Mouse (Mus musculus) MEL (cell line): ENCODE measurements around the gene Htr7. TPM values are rescaled to one million over a fixed set of nuclear protein-coding genes. Genes with fewer than 3 reads are reported as not detected.

Source experiments
- DNase-seq: peaks from one replicate; pipeline ENCODE4 v3.0.0; 2011; ENCODE audit warnings: low read depth, low spot score
- H3K27ac ChIP-seq: 2 replicates; pipeline ENCODE4 v1.5.1; 2012; ENCODE audit warnings: low read depth, mild to moderate bottlenecking, control low read depth, low read length, moderate library complexity; ENCODE audit not compliant: control insufficient read depth
- H3K27me3 ChIP-seq, 2 experiments: fragments of 150-350 bp in 1 of 2; sonication (generic) in 1 of 2; 2 replicates each; pipeline ENCODE4 v1.6.1; 2012; ENCODE audit warnings: low read length in 2 of 2, mild to moderate bottlenecking in 2 of 2, improper control_type of control experiment in 1 of 2, moderate library complexity in 1 of 2; ENCODE audit not compliant: insufficient read depth in 2 of 2, control insufficient read depth in 1 of 2
- H3K36me3 ChIP-seq, 2 experiments: 2 replicates each; pipeline ENCODE4 v1.6.1; 2012 to 2014; ENCODE audit warnings: low read length in 2 of 2, improper control_type of control experiment in 1 of 2, inconsistent platforms in 1 of 2, mild to moderate bottlenecking in 1 of 2; ENCODE audit not compliant: insufficient read depth in 2 of 2, control insufficient read depth in 1 of 2
- H3K4me1 ChIP-seq, 2 experiments: fragments of 150-350 bp in 1 of 2; sonication (generic) in 1 of 2; 2 replicates each; pipeline ENCODE4 v1.6.1; 2012; ENCODE audit warnings: low read length in 2 of 2, improper control_type of control experiment in 1 of 2, mild to moderate bottlenecking in 1 of 2; ENCODE audit not compliant: insufficient read depth in 2 of 2, control insufficient read depth in 1 of 2
- H3K4me3 ChIP-seq, 2 experiments: fragments of 150-350 bp in 1 of 2; sonication (generic) in 1 of 2; 2 replicates each; pipeline ENCODE4 v1.5.1; 2012; ENCODE audit warnings: low read depth in 2 of 2, low read length in 2 of 2, mild to moderate bottlenecking in 2 of 2, moderate library complexity in 2 of 2, control low read depth in 1 of 2, improper control_type of control experiment in 1 of 2; ENCODE audit not compliant: control insufficient read depth in 1 of 2, insufficient read depth in 1 of 2
- H3K79me2 ChIP-seq: 2 replicates; pipeline ENCODE4 v1.6.1; 2012; ENCODE audit warnings: mild to moderate bottlenecking, low read length, moderate library complexity; ENCODE audit not compliant: control insufficient read depth, poor library complexity, insufficient read depth
- H3K9ac ChIP-seq: 2 replicates; pipeline ENCODE4 v1.6.1; 2012; ENCODE audit warnings: low read depth, mild to moderate bottlenecking, control low read depth, low read length, moderate library complexity; ENCODE audit not compliant: control insufficient read depth, poor library complexity, severe bottlenecking
- H3K9me3 ChIP-seq: fragments of 150-350 bp; sonication (generic); replicated peaks from 2 replicates; pipeline ENCODE4 v1.6.1; 2012; ENCODE audit warnings: mild to moderate bottlenecking, low read length, improper control_type of control experiment, moderate library complexity; ENCODE audit not compliant: insufficient read depth
- CHD1 ChIP-seq: IDR thresholded peaks from 2 replicates; pipeline ENCODE4 v1.6.1; 2012; ENCODE audit warnings: low read depth, mild to moderate bottlenecking, inconsistent platforms, low read length, improper control_type of control experiment
- CHD2 ChIP-seq: IDR thresholded peaks from 2 replicates; pipeline ENCODE4 v1.6.1; 2011; ENCODE audit warnings: low read length, improper control_type of control experiment
- CTCF ChIP-seq, 3 experiments: IDR thresholded peaks in 2 of 3; conservative IDR thresholded peaks in 1 of 3; 2 replicates each; pipeline ENCODE4 v1.5.1; 2011 to 2012; ENCODE audit warnings: low read length in 3 of 3, low read depth in 2 of 3, mild to moderate bottlenecking in 2 of 3, improper control_type of control experiment in 1 of 3, inconsistent platforms in 1 of 3, mixed read lengths in 1 of 3, moderate library complexity in 1 of 3; ENCODE audit not compliant: control insufficient read depth in 1 of 3, insufficient read depth in 1 of 3, poor library complexity in 1 of 3, severe bottlenecking in 1 of 3
- E2F4 ChIP-seq: IDR thresholded peaks from 2 replicates; pipeline ENCODE4 v1.6.1; 2011; ENCODE audit warnings: low read depth, low read length, improper control_type of control experiment, borderline replicate concordance
- ELF1 ChIP-seq: IDR thresholded peaks from 2 replicates; pipeline ENCODE4 v1.6.1; 2014; ENCODE audit warnings: low read depth, mild to moderate bottlenecking, inconsistent platforms, low read length, improper control_type of control experiment, moderate library complexity
- ETS1 ChIP-seq: IDR thresholded peaks from 2 replicates; pipeline ENCODE4 v1.6.1; 2012; ENCODE audit warnings: low read depth, mild to moderate bottlenecking, inconsistent platforms, low read length, improper control_type of control experiment, moderate library complexity
- GABPA ChIP-seq: IDR thresholded peaks from 2 replicates; pipeline ENCODE4 v1.6.1; 2012; ENCODE audit warnings: low read depth, mild to moderate bottlenecking, inconsistent platforms, low read length, improper control_type of control experiment, moderate library complexity
- MAFK ChIP-seq: IDR thresholded peaks from 2 replicates; pipeline ENCODE4 v1.6.1; 2011; ENCODE audit warnings: low read depth, mild to moderate bottlenecking, low read length, improper control_type of control experiment, borderline replicate concordance
- MAZ ChIP-seq: IDR thresholded peaks from 2 replicates; pipeline ENCODE4 v1.6.1; 2012; ENCODE audit warnings: low read depth, mild to moderate bottlenecking, inconsistent platforms, low read length, improper control_type of control experiment
- MEF2A ChIP-seq: IDR thresholded peaks from 2 replicates; pipeline ENCODE4 v1.6.1; 2014; ENCODE audit warnings: low read depth, mild to moderate bottlenecking, inconsistent platforms, low read length, improper control_type of control experiment; ENCODE audit not compliant: poor library complexity, insufficient replicate concordance, severe bottlenecking; ENCODE audit errors: extremely low read depth
- MYB ChIP-seq: IDR thresholded peaks from 2 replicates; pipeline ENCODE4 v1.6.1; 2011; ENCODE audit warnings: mild to moderate bottlenecking, low read depth, low read length, improper control_type of control experiment
- MYC ChIP-seq: IDR thresholded peaks from 2 replicates; pipeline ENCODE4 v1.6.1; 2011; ENCODE audit warnings: low read depth, mild to moderate bottlenecking, low read length, improper control_type of control experiment, moderate library complexity
- NRF1 ChIP-seq: IDR thresholded peaks from 2 replicates; pipeline ENCODE4 v1.6.1; 2014; ENCODE audit warnings: low read depth, mild to moderate bottlenecking, inconsistent platforms, low read length, improper control_type of control experiment, moderate library complexity; ENCODE audit not compliant: poor library complexity, insufficient read depth, severe bottlenecking
- POLR2A ChIP-seq, 2 experiments: IDR thresholded peaks; 2 replicates each; pipeline ENCODE4 v1.6.1; 2011 to 2012; ENCODE audit warnings: low read length in 2 of 2, mild to moderate bottlenecking in 2 of 2, control low read depth in 1 of 2, improper control_type of control experiment in 1 of 2, low read depth in 1 of 2, moderate library complexity in 1 of 2; ENCODE audit not compliant: control insufficient read depth in 1 of 2, insufficient read depth in 1 of 2, poor library complexity in 1 of 2
- RAD21 ChIP-seq: IDR thresholded peaks from 2 replicates; pipeline ENCODE4 v1.6.1; 2011; ENCODE audit warnings: mild to moderate bottlenecking, low read depth, low read length, improper control_type of control experiment
- RCOR1 ChIP-seq: IDR thresholded peaks from 2 replicates; pipeline ENCODE4 v1.6.1; 2012; ENCODE audit warnings: low read depth, mild to moderate bottlenecking, inconsistent platforms, low read length, improper control_type of control experiment
- SIN3A ChIP-seq: IDR thresholded peaks from 2 replicates; pipeline ENCODE4 v1.6.1; 2012; ENCODE audit warnings: low read length, improper control_type of control experiment, inconsistent platforms
- SMC3 ChIP-seq: IDR thresholded peaks from 2 replicates; pipeline ENCODE4 v1.6.1; 2011; ENCODE audit warnings: low read depth, low read length, improper control_type of control experiment
- TBP ChIP-seq: IDR thresholded peaks from 2 replicates; pipeline ENCODE4 v1.8.0; 2011; ENCODE audit warnings: low read depth, low read length, improper control_type of control experiment
- TCF12 ChIP-seq: IDR thresholded peaks from 2 replicates; pipeline ENCODE4 v1.6.1; 2014; ENCODE audit warnings: low read depth, mild to moderate bottlenecking, inconsistent platforms, low read length, improper control_type of control experiment, moderate library complexity
- UBTF ChIP-seq: IDR thresholded peaks from 2 replicates; pipeline ENCODE4 v1.6.1; 2012; ENCODE audit warnings: low read depth, mild to moderate bottlenecking, inconsistent platforms, low read length, improper control_type of control experiment, moderate library complexity, borderline replicate concordance; ENCODE audit not compliant: insufficient read depth
- USF1 ChIP-seq: IDR thresholded peaks from 2 replicates; pipeline ENCODE4 v1.6.1; 2014; ENCODE audit warnings: low read depth, mild to moderate bottlenecking, inconsistent platforms, low read length, improper control_type of control experiment, moderate library complexity
- USF2 ChIP-seq, 2 experiments: IDR thresholded peaks; 2 replicates each; pipeline ENCODE4 v1.6.1; 2011 to 2012; ENCODE audit warnings: improper control_type of control experiment in 2 of 2, low read length in 2 of 2, borderline replicate concordance in 1 of 2, inconsistent platforms in 1 of 2, low read depth in 1 of 2, mild to moderate bottlenecking in 1 of 2; ENCODE audit not compliant: insufficient read depth in 1 of 2
- ZC3H11A ChIP-seq: IDR thresholded peaks from 2 replicates; pipeline ENCODE4 v1.6.1; 2012; ENCODE audit warnings: low read depth, mild to moderate bottlenecking, inconsistent platforms, low read length, improper control_type of control experiment
- ZNF384 ChIP-seq: IDR thresholded peaks from 2 replicates; pipeline ENCODE4 v1.6.1; 2012; ENCODE audit warnings: low read depth, mild to moderate bottlenecking, inconsistent platforms, low read length, improper control_type of control experiment
- polyA plus RNA-seq, 2 experiments: library from polyadenylated mRNA; stranded (reverse) in 1 of 2; unstranded in 1 of 2; fragments of >175 nt in 1 of 2; fragments of >200 nt in 1 of 2; gene quantifications; 2 replicates each; pipeline versions ENCODE4 v1.2.1 to v1.2.4; 2012; ENCODE audit warnings: low replicate concordance in 2 of 2, low read depth in 1 of 2; ENCODE audit not compliant: insufficient read length in 2 of 2, insufficient read depth in 1 of 2, missing spikeins in 1 of 2
- total RNA-seq: library from RNA; depleted of rRNA; stranded (reverse); fragments of 300-350 nt; gene quantifications from 2 replicates; pipeline ENCODE4 v1.2.3, GENCODE M21; 2012

Htr7 gene
- total and polyA plus RNA-seq, 3 experiments = not detected

GRCm38 (mm10) chr19:36083262-36084225 is 26.2 kb upstream of the Htr7 start, which contains the start of gene Rpp30 (continued):
- TF ChIP-seq ETS1 (no peak), RCOR1 (no peak), MAZ (no peak), TBP (peak; percentile 84), UBTF (no peak), NRF1 (peak; percentile 87), MYC (peak; percentile 20; the same call in 1 of the 2 replicates), TCF12 (peak; percentile 57; the same call in 1 of the 2 replicates), MYB (no peak), ZNF384 (no peak), USF2 (IDR thresholded peaks at IDR 0.05; ENCODE audit: borderline replicate concordance in 1 of 2, insufficient read depth in 1 of 2, low read depth in 1 of 2, low read length in 2 of 2) (no peak)
- TF ChIP-seq, all 39 proteins: peak for 11

- peak overlapping the region; percentile 83 to 93 for H3K4me3 ChIP-seq
Measured at GRCm38 (mm10) chr19:36082606-36083261, 25.4 kb upstream of the Htr7 start.

More at GRCm38 (mm10) chr19:36082606-36083261, 25.4 kb upstream of the Htr7 start:
- peak overlapping the region; percentile 62 for H3K27ac ChIP-seq
- peaks cover 0 to 6% of the 10 kb centered on the region in 2 experiments; a peak in 1 of 4 replicates for H3K36me3 ChIP-seq
- DNase-seq = peak; percentile 88
- peaks cover 14% of the 10 kb centered on the region for H3K79me2 ChIP-seq
- H3K9me3 ChIP-seq = no peaks in the 10 kb centered on the region
- H3K27me3 ChIP-seq = no peaks in the 10 kb centered on the region
- peaks cover 0 to 2% of the 10 kb centered on the region in 2 experiments; a peak in 1 of 4 replicates for H3K4me1 ChIP-seq
- TF ChIP-seq GABPA = no peak
- no peak for TF ChIP-seq CHD1
- no peak for TF ChIP-seq ZNF384
- TF ChIP-seq USF1 = no peak
- no peak for TF ChIP-seq E2F4
- peak; percentile 49 to 96 (median 67) for TF ChIP-seq CTCF (IDR thresholded peaks at IDR 0.05 in 2 of 3, conservative IDR thresholded peaks at IDR 0.05 in 1 of 3; ENCODE audit: control insufficient read depth in 1 of 3, insufficient read depth in 1 of 3, low read depth in 2 of 3, low read length in 3 of 3, poor library complexity in 1 of 3, severe bottlenecking in 1 of 3)
- TF ChIP-seq POLR2A (IDR thresholded peaks at IDR 0.05; ENCODE audit: control insufficient read depth in 1 of 2, insufficient read depth in 1 of 2, low read depth in 1 of 2, low read length in 2 of 2, poor library complexity in 1 of 2) = no peak
- 0 out of 2 replicates have a peak, but pooled peaks have one; percentile 20 for TF ChIP-seq TBP
- TF ChIP-seq RAD21 = peak; percentile 96
- TF ChIP-seq MYC = peak; percentile 26
- no peak for TF ChIP-seq MEF2A
- no peak for TF ChIP-seq CHD2
- TF ChIP-seq TCF12 = no peak
- TF ChIP-seq SIN3A = peak; percentile 49; the same call in 1 of the 2 replicates
- TF ChIP-seq ZC3H11A = peak; percentile 87
- peak; percentile 96 for TF ChIP-seq SMC3
- no peak for TF ChIP-seq MAFK
- no peak for TF ChIP-seq ELF1
- TF ChIP-seq, all 39 proteins: peak for 7
- H3K9ac ChIP-seq = peak overlapping the region; percentile 69
